Mouse (Mus musculus) kidney, postnatal 0 days (tissue): ENCODE measurements around the gene Vtcn1. TPM values are rescaled to one million over a fixed set of nuclear protein-coding genes. Genes with fewer than 3 reads are reported as not detected.

Experiments
- ATAC-seq: fragments of 200-750 bp; cut with Nextera tagmentation; replicated peaks from 2 replicates; pipeline ENCODE4 v1.8.0; 2017; ENCODE audit warnings: low read depth, moderate number of reproducible peaks, moderate TSS enrichment, moderate library complexity; ENCODE audit not compliant: low FRiP score
- DNase-seq: peaks from one replicate; pipeline ENCODE4 v3.0.0-alpha.2; 2016; ENCODE audit warnings: low spot score
- H3K27ac ChIP-seq: fragments of 300-500 bp; sonication (generic); 2 replicates; pipeline ENCODE4 v1.5.1; 2014; ENCODE audit warnings: mild to moderate bottlenecking
- H3K27me3 ChIP-seq: fragments of 300-500 bp; sonication (generic); 2 replicates; pipeline ENCODE4 v1.6.1; 2014; ENCODE audit warnings: low read length, mixed read lengths; ENCODE audit not compliant: insufficient read depth
- H3K36me3 ChIP-seq: fragments of 300-500 bp; sonication (generic); 2 replicates; pipeline ENCODE4 v1.6.1; 2014; ENCODE audit warnings: low read length, mixed read lengths; ENCODE audit not compliant: insufficient read depth
- H3K4me1 ChIP-seq: fragments of 300-500 bp; sonication (generic); replicated peaks from 2 replicates; pipeline ENCODE4 v1.6.1; 2014; ENCODE audit warnings: antibody characterized with exemption, low read length, mixed read lengths; ENCODE audit not compliant: insufficient read depth
- H3K4me2 ChIP-seq: fragments of 300-500 bp; sonication (generic); 2 replicates; pipeline ENCODE4 v1.6.1; 2014; ENCODE audit warnings: mild to moderate bottlenecking, low read length, moderate library complexity, mixed read lengths
- H3K4me3 ChIP-seq: fragments of 300-500 bp; sonication (generic); replicated peaks from 2 replicates; pipeline ENCODE4 v1.5.1; 2014; ENCODE audit warnings: low read depth, low read length
- H3K9ac ChIP-seq: fragments of 300-500 bp; sonication (generic); 2 replicates; pipeline ENCODE4 v1.6.1; 2014; ENCODE audit warnings: low read depth, low read length
- H3K9me3 ChIP-seq: fragments of 300-500 bp; sonication (generic); replicated peaks from 2 replicates; pipeline ENCODE4 v1.6.1; 2016; ENCODE audit warnings: low read length, inconsistent platforms, mixed read lengths
- CTCF ChIP-seq: IDR thresholded peaks from 2 replicates; pipeline ENCODE4 v1.5.1; 2016; ENCODE audit warnings: antibody characterized with exemption, low read depth, mild to moderate bottlenecking, moderate library complexity
- WGBS: fragments of 180-500 bp; shearing (Covaris S2); extraction: QIAGEN DNeasy Blood & Tissue Kit; methylation state at CpG from one replicate; pipeline ENCODE4 v1.1.7; 2014; 5-methylcytosine and 5-hydroxymethylcytosine counted together
- polyA plus RNA-seq: library from polyadenylated mRNA; unstranded; fragments of >200 nt; fragmentation: Nextera tagmentation; extraction: Ambion mirVana; gene quantifications from 2 replicates; pipeline ENCODE4 v1.2.1, GENCODE M21; 2015

Vtcn1 gene
- polyA plus RNA-seq, result 0.46 and 0.55 TPM in 2 replicates

DNA sequence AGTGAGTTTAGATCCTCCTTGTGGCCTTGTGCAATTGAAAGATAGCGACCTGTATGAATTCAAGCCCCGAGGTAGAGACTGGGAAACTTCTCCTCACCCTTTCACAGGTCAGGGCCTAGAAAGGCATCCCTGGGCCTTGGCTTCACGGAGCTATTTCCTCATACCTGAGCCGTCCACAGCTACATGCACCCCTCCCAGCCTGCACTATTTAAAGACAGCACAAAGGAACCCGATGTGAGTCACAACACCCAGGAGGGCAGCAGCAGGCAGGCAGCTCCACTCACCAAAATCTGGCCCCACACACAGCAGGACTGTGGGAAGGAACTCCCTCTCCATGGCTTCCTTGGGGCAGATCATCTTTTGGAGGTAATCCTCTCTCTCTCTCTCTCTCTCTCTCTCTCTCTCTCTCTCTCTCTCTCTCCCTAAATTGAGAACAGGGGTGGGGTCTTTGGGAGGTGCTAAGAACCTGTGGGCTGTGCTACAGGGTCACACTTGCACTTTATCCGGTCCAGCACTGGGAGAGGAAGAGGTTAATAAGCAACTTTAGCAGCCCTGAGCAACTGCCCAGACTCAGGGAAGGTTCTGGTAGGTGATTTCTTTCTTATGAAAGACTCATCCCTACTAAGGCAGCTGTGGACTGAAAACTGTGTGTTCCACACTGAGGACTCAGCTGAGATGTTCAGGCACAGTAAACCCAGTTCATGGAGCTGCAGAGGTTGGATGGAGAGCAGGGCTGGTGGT, at the start of gene Vtcn1:
Vtcn1 (plus strand) TSS at position 235 of the 741 bp plus-strand sequence.
- no peak within 1 kb of the TSS for H3K27ac ChIP-seq
- 0 out of 2 replicates have a peak, but pooled peaks have one; percentile 25 for ATAC-seq
- 0 out of 2 replicates have a peak within 1 kb of the TSS, but pooled peaks have one; percentile 6 for H3K9ac ChIP-seq
- no peak within 1 kb of the TSS for H3K4me3 ChIP-seq
- H3K4me2 ChIP-seq, result no peak within 1 kb of the TSS
- DNase-seq, result no peak
- TF ChIP-seq CTCF, result no peak
- H3K9me3 ChIP-seq, result no peaks in the 10 kb centered on the region
- 43% methylated on average over 6 of the region's 6 CpGs for WGBS
- H3K36me3 ChIP-seq, result no peaks in the 10 kb centered on the region
- no peaks in the 10 kb centered on the region for H3K27me3 ChIP-seq
- no peaks in the 10 kb centered on the region for H3K4me1 ChIP-seq

DNA sequence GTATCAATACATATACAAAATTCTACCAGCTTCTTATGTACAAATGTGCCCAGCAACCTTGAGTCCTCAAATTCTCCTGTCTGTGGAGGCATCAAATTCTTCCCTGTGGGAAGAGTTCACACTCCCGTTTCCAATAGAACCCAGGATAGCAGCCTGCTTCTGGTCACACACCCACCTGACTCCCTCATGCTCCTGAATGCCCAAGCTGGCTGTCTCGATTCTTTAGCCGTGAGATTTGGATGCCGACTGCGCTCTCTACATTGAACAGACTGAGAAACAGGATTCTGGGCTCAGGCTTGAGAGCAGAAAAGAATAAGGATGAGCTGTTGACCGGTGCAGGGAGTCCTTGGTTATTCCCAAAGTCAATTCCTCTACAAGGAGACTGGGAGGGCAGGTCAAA, 48.3 kb upstream of the Vtcn1 start:
- Histone ChIP-seq H3K36me3 (no peaks in the 10 kb centered on the region), H3K27me3 (no peaks in the 10 kb centered on the region), H3K27ac (no peak overlapping the region), H3K4me3 (no peak overlapping the region), H3K9me3 (no peaks in the 10 kb centered on the region), H3K4me2 (no peak overlapping the region), H3K4me1 (0 out of 2 replicates have a peak, but pooled peaks cover 3% of the 10 kb centered on the region), H3K9ac (no peak overlapping the region)
- WGBS, result 91% methylated on average over 6 of the region's 6 CpGs
- ATAC-seq (no peak), DNase-seq (no peak)
- TF ChIP-seq CTCF, result no peak

DNA sequence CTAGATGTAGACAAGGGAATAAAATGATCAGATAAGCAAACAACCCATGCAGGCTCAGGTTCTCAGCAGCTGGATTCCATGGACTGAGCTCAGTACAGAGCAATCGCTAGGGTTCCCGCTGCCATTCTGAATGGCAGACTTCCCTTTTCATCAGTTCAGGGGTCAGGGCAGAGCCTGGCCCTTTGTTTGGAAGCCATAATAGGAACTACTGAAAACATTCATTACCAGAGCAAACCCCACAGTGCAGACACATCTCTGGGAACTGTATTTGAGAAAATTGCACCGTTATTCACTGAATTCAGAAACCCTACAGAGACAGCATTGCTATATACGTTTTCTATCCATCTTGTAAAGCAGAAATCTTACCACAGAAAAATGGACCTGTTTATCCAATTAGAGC, 47.7 kb upstream of the Vtcn1 start:
- Histone ChIP-seq H3K36me3 (no peaks in the 10 kb centered on the region), H3K27ac (no peak overlapping the region), H3K27me3 (no peaks in the 10 kb centered on the region), H3K9me3 (no peaks in the 10 kb centered on the region), H3K9ac (no peak overlapping the region), H3K4me2 (no peak overlapping the region), H3K4me3 (no peak overlapping the region), H3K4me1 (0 out of 2 replicates have a peak, but pooled peaks cover 3% of the 10 kb centered on the region)
- TF ChIP-seq CTCF, result no peak
- DNase-seq, result no peak
- 85% methylated on average over 4 of the region's 4 CpGs for WGBS
- ATAC-seq, result no peak

- no peak overlapping the region for H3K4me2 ChIP-seq
- DNase-seq (no peak), ATAC-seq (no peak)
- H3K4me3 ChIP-seq, result no peak overlapping the region
- H3K9ac ChIP-seq, result no peak overlapping the region
- no peak overlapping the region for H3K27ac ChIP-seq
- H3K27me3 ChIP-seq, result no peaks in the 10 kb centered on the region
- H3K4me1 ChIP-seq, result no peaks in the 10 kb centered on the region
- no peaks in the 10 kb centered on the region for H3K9me3 ChIP-seq
- 40% methylated on average over 2 of the region's 2 CpGs for WGBS
- H3K36me3 ChIP-seq, result no peaks in the 10 kb centered on the region
- TF ChIP-seq CTCF, result no peak
Observed at GRCm38 (mm10) chr3:100786076-100786475, 39.2 kb upstream of the Vtcn1 start.

DNA sequence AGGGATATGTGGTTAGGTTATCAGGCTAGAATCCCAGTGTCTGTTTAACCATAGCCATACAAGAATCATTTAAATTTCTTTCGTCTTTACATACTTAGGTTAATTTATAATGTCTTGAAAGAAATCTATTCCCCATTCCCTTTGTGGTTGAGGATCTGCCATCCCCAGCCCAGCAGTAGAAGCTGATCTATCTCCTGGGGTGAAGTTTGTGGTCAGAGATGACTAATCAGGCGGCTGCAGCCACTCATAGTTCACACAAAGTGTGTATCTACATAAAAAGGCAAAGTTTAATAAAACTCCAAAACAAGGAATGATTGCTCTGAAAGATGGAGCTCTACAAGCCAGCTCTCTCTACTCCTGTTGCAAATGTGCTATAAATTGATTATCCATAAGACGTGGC, 33.6 kb upstream of the Vtcn1 start:
- ATAC-seq (0 out of 2 replicates have a peak, but pooled peaks have one; percentile 29), DNase-seq (peak; percentile 76)
- TF ChIP-seq CTCF, result no peak
- WGBS, result 74% methylated on average over 3 of the region's 3 CpGs
- Histone ChIP-seq H3K9ac (no peak overlapping the region), H3K9me3 (no peaks in the 10 kb centered on the region), H3K27me3 (no peaks in the 10 kb centered on the region), H3K4me2 (no peak overlapping the region), H3K27ac (no peak overlapping the region), H3K4me3 (no peak overlapping the region), H3K36me3 (no peaks in the 10 kb centered on the region), H3K4me1 (no peaks in the 10 kb centered on the region)

GRCm38 (mm10) chr3:100793345-100793744, 31.9 kb upstream of the Vtcn1 start:
- H3K4me2 ChIP-seq, result no peak overlapping the region
- 95% methylated on average over 2 of the region's 2 CpGs for WGBS
- no peaks in the 10 kb centered on the region for H3K27me3 ChIP-seq
- no peaks in the 10 kb centered on the region for H3K36me3 ChIP-seq
- H3K9ac ChIP-seq, result no peak overlapping the region
- no peak for TF ChIP-seq CTCF
- DNase-seq (no peak), ATAC-seq (no peak)
- no peaks in the 10 kb centered on the region for H3K9me3 ChIP-seq
- H3K27ac ChIP-seq, result no peak overlapping the region
- no peaks in the 10 kb centered on the region for H3K4me1 ChIP-seq
- no peak overlapping the region for H3K4me3 ChIP-seq
